ENCODE assay signal across 19 mouse cellular contexts in the genomic region with DNA sequence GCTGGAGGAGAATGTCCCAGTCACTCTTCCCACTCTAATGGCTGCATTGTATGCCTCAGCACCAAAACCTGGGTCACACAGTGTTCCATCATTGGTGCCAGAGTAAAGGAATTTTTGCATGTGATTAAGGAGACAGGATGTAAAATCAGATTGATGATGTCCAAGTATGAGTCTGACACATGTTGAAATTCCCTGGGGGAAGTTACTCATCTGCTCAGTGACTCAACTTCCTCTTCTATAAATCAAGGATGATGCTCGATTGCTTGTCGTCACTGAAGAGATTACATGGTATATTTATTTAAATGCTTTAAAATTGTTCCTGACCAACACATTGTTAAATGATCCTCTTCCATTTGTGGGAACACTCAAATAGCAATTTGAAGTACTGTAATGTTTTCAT.
"Had no signal": no experiment of that assay in that cellular context is flagged by ENCODE, and none has a peak within 500 bp of the region (broad histone marks: within the 10 kb centered on the region; RNA-seq: fewer than 3 reads in every experiment).

No protein-coding gene starts in this region.

- H3K27ac ChIP-seq: limb, embryonic 10.5 days; limb, embryonic 13.5 days; liver, embryonic 12.5 days; liver, embryonic 15.5 days; lung, embryonic 15.5 days; macrophage; midbrain, embryonic 10.5 days; midbrain, embryonic 13.5 days had no signal

- H3K4me1 ChIP-seq: limb, embryonic 10.5 days; limb, embryonic 13.5 days; liver, embryonic 12.5 days; liver, embryonic 15.5 days; lung, embryonic 15.5 days; midbrain, embryonic 10.5 days; midbrain, embryonic 13.5 days had no signal

- DNase-seq: kidney, adult 9 months; kidney, postnatal 14 days; kidney, postnatal 4 days; layer of hippocampus, adult 9-11 months; liver; lung, adult 18-20 months; right cerebral cortex, adult 18-20 months; right cerebral cortex, postnatal 14 days; right cerebral cortex, postnatal 4 days; thymus, adult 18-20 months; thymus, postnatal 36 days had no signal

- H3K27me3 ChIP-seq: limb, embryonic 13.5 days; liver, embryonic 12.5 days; liver, embryonic 15.5 days; lung, embryonic 15.5 days; midbrain, embryonic 13.5 days had no signal

- H3K4me3 ChIP-seq: limb, embryonic 10.5 days; limb, embryonic 13.5 days; liver, embryonic 12.5 days; liver, embryonic 15.5 days; lung, embryonic 15.5 days; midbrain, embryonic 10.5 days; midbrain, embryonic 13.5 days had no signal

- H3K36me3 ChIP-seq: limb, embryonic 10.5 days; limb, embryonic 13.5 days; liver, embryonic 12.5 days; liver, embryonic 15.5 days; lung, embryonic 15.5 days; midbrain, embryonic 10.5 days; midbrain, embryonic 13.5 days had no signal

- H3K9me3 ChIP-seq: limb, embryonic 10.5 days; limb, embryonic 13.5 days; liver, embryonic 12.5 days; liver, embryonic 15.5 days; lung, embryonic 15.5 days; midbrain, embryonic 10.5 days; midbrain, embryonic 13.5 days had no signal

- H3K9ac ChIP-seq: limb, embryonic 13.5 days; liver, embryonic 12.5 days; liver, embryonic 15.5 days; lung, embryonic 15.5 days; midbrain, embryonic 13.5 days had no signal
